11 mouse cellular contexts compared by ENCODE assay signal in genomic region chr12:32122915-32123314, GRCm38 (mm10).
A peak's percentile ranks its signal among the peaks of the same experiment; 100 is the strongest.
DNase-seq lines count a peak whose midpoint lies in the region; ATAC-seq lines count a peak whose summit lies in the region.
"Had no signal": no experiment of that assay in that cellular context is flagged by ENCODE, and none has a peak within 500 bp of the region (broad histone marks: within the 10 kb centered on the region; RNA-seq: fewer than 3 reads in every experiment).

No protein-coding gene starts in this region.

- H3K27me3 ChIP-seq in liver, embryonic 13.5 days = no peaks in the 10 kb centered on the region
- no peaks in the 10 kb centered on the region for H3K27me3 ChIP-seq in stomach, embryonic 15.5 days (replicated peaks)

- H3K9ac ChIP-seq in liver, embryonic 13.5 days = peak overlapping the region; percentile 92
- H3K9ac ChIP-seq in stomach, embryonic 15.5 days = no peak overlapping the region

- H3K27ac ChIP-seq in liver, embryonic 13.5 days = peak overlapping the region; percentile 100
- H3K27ac ChIP-seq in stomach, embryonic 15.5 days = no peak overlapping the region; the same call in 1 of the 2 replicates

- no peaks in the 10 kb centered on the region for H3K36me3 ChIP-seq in liver, embryonic 13.5 days
- H3K36me3 ChIP-seq in stomach, embryonic 15.5 days = no peaks in the 10 kb centered on the region

- H3K4me1 ChIP-seq in liver, embryonic 13.5 days (replicated peaks) = peaks cover 45% of the 10 kb centered on the region
- no peaks in the 10 kb centered on the region for H3K4me1 ChIP-seq in stomach, embryonic 15.5 days

- ATAC-seq in liver, embryonic 13.5 days (ENCODE audit: low read depth) = peak; percentile 94
- peak; percentile 90; the same call in 1 of the 2 replicates for ATAC-seq in stomach, embryonic 15.5 days (ENCODE audit: insufficient read depth, low FRiP score, low read depth)
- ATAC-seq: hindbrain, embryonic 16.5 days had no signal

- DNase-seq in ovary, adult 18-20 months (ENCODE audit: low spot score) = peak; percentile 68
- no peak for DNase-seq in ovary, postnatal 14 days (ENCODE audit: low spot score)
- peak; percentile 82 for DNase-seq in c-Kit-negative CD71-positive TER-119-positive erythroid progenitor cells, embryonic 14.5 days (ENCODE audit: low read depth, low spot score)
- DNase-seq in liver, embryonic 13.5 days = peak; percentile 85
- DNase-seq in cerebellum, postnatal 4 days (ENCODE audit: low spot score in 2 of 2) = no peak
- no peak for DNase-seq in Muller cell, postnatal 12 days (ENCODE audit: inconsistent ontology term)
- DNase-seq: cerebellum, postnatal 25 days; gastrocnemius, postnatal 14 days; lung, postnatal 14 days had no signal

- no peaks in the 10 kb centered on the region for H3K9me3 ChIP-seq in liver, embryonic 13.5 days (replicated peaks)
- H3K9me3 ChIP-seq in stomach, embryonic 15.5 days = no peaks in the 10 kb centered on the region

- WGBS in liver, embryonic 13.5 days (ENCODE audit: insufficient replicate concordance) = 7% methylated on average over 2 of the region's 2 CpGs
- 45% methylated on average over 2 of the region's 2 CpGs for WGBS in stomach, embryonic 15.5 days

- H3K4me3 ChIP-seq in liver, embryonic 13.5 days (replicated peaks) = peak overlapping the region; percentile 67
- H3K4me3 ChIP-seq in stomach, embryonic 15.5 days (replicated peaks) = no peak overlapping the region

- peak overlapping the region; percentile 73 for H3K4me2 ChIP-seq in liver, embryonic 13.5 days
- H3K4me2 ChIP-seq in stomach, embryonic 15.5 days = no peak overlapping the region

Comparison
In these comparisons a context has a peak if more than half of its experiments do, and no peak if none do; other contexts are left out.
1. DNase-seq: peak in ovary, adult 18-20 months (single experiment), c-Kit-negative CD71-positive TER-119-positive erythroid progenitor cells, embryonic 14.5 days (single experiment) and liver, embryonic 13.5 days (single experiment); none in ovary, postnatal 14 days (single experiment), cerebellum, postnatal 4 days (0 of 2) and Muller cell, postnatal 12 days (single experiment).